Mouse (Mus musculus): ENCODE measurements around the gene Ambra1.

DNA sequence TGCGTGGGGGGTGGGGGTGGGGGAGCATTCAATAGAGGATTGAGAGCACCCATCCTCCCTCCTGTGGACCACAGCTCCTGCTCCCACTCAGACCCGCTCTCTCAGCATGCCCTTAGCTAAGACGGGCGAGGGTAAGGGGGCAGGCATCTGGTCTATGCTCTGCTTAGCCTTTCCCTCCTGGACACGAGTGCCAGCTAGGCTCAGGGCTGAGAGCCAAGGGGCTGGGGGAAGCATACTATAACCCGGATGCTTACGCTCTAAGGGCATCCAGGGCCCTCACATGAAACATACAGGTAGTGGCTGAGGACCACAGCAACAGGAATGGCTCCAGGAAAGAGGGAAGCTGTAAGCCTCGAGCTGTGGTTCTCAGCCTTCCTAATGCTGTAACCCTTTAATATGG lies 228.1 kb downstream of the Ambra1 start:
- TF ChIP-seq CTCF (IDR thresholded peaks at IDR 0.05) (no peak), EP300 (IDR thresholded peaks at IDR 0.05) (no peak)

All from lung, postnatal 0 days (tissue).